Mouse (Mus musculus) intestine, embryonic 16.5 days (tissue): ENCODE measurements at regions not wholly inside any gene's neighbourhood (a gene's known extent, or its start where the extent isn't known, plus 50 kb on each side); places are given as distances from the start of the nearest gene placed in this dataset.

Source experiments
- ATAC-seq: fragments of 200-750 bp; cut with Nextera tagmentation; 2 replicates; pipeline ENCODE4 v1.8.0; 2017; ENCODE audit warnings: moderate TSS enrichment, moderate library complexity
- H3K27ac ChIP-seq: fragments of 300-500 bp; sonication (generic); 2 replicates; pipeline ENCODE4 v1.5.1; 2014; ENCODE audit warnings: mild to moderate bottlenecking, low read length
- H3K27me3 ChIP-seq: fragments of 300-500 bp; sonication (generic); replicated peaks from 2 replicates; pipeline ENCODE4 v1.6.1; 2014; ENCODE audit warnings: low read length, control low read depth, mixed read lengths; ENCODE audit not compliant: control insufficient read depth, insufficient read depth
- H3K36me3 ChIP-seq: fragments of 300-500 bp; sonication (generic); 2 replicates; pipeline ENCODE4 v1.6.1; 2014; ENCODE audit warnings: low read length, control low read depth; ENCODE audit not compliant: control insufficient read depth, insufficient read depth
- H3K4me1 ChIP-seq: fragments of 300-500 bp; sonication (generic); 2 replicates; pipeline ENCODE4 v1.6.1; 2014; ENCODE audit warnings: low read length, control low read depth, mixed read lengths; ENCODE audit not compliant: control insufficient read depth, insufficient read depth
- H3K4me2 ChIP-seq: fragments of 300-500 bp; sonication (generic); 2 replicates; pipeline ENCODE4 v1.6.1; 2014; ENCODE audit warnings: low read depth, low read length, control low read depth
- H3K4me3 ChIP-seq: fragments of 300-500 bp; sonication (generic); 2 replicates; pipeline ENCODE4 v1.5.1; 2014; ENCODE audit warnings: mild to moderate bottlenecking, low read length
- H3K9ac ChIP-seq: fragments of 300-500 bp; sonication (generic); 2 replicates; pipeline ENCODE4 v1.6.1; 2014; ENCODE audit warnings: low read depth, low read length
- H3K9me3 ChIP-seq: fragments of 300-500 bp; sonication (generic); 2 replicates; pipeline ENCODE4 v1.6.1; 2016; ENCODE audit warnings: low read length, control low read depth; ENCODE audit not compliant: control insufficient read depth
- WGBS: fragments of 180-500 bp; shearing (Covaris S2); extraction: QIAGEN DNeasy Blood & Tissue Kit; methylation state at CpG from one replicate; pipeline ENCODE4 v1.1.7; 2014; 5-methylcytosine and 5-hydroxymethylcytosine counted together

GRCm38 (mm10) chr12:27479601-27480001 is 137.2 kb upstream of the Sox11 start:
- ATAC-seq: no peak
- Histone ChIP-seq H3K9me3 (no peaks in the 10 kb centered on the region), H3K9ac (no peak overlapping the region), H3K27ac (no peak overlapping the region), H3K4me1 (0 out of 2 replicates have a peak, but pooled peaks cover 3% of the 10 kb centered on the region), H3K36me3 (no peaks in the 10 kb centered on the region), H3K27me3 (no peaks in the 10 kb centered on the region), H3K4me2 (no peak overlapping the region), H3K4me3 (no peak overlapping the region)
- 88% methylated on average over 7 of the region's 7 CpGs for WGBS

DNA sequence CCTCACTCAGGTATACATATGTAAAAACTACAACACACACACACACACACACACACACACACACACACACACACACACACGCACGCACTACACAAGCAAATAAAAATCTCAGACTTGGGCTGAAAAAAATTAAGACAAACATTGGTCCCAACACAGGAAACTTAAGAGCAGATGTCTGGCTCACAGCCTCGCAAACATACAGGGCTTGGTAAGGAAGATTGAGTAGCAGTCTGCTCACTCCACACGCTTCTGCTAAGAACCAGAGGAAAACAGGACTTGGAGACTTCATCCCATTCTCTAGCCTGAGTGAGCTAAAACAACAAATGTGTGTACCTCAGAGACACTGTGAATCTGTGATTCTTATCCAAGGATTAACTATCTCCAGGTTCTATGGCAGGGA is 132.3 kb upstream of the Sox11 start:
- Histone ChIP-seq H3K27me3 (no peaks in the 10 kb centered on the region), H3K9me3 (no peaks in the 10 kb centered on the region), H3K27ac (no peak overlapping the region), H3K36me3 (no peaks in the 10 kb centered on the region), H3K9ac (no peak overlapping the region), H3K4me2 (no peak overlapping the region), H3K4me1 (peaks cover 12% of the 10 kb centered on the region; the same call in 1 of the 2 replicates), H3K4me3 (no peak overlapping the region)
- 41% methylated on average over 4 of the region's 4 CpGs for WGBS
- no peak for ATAC-seq

DNA sequence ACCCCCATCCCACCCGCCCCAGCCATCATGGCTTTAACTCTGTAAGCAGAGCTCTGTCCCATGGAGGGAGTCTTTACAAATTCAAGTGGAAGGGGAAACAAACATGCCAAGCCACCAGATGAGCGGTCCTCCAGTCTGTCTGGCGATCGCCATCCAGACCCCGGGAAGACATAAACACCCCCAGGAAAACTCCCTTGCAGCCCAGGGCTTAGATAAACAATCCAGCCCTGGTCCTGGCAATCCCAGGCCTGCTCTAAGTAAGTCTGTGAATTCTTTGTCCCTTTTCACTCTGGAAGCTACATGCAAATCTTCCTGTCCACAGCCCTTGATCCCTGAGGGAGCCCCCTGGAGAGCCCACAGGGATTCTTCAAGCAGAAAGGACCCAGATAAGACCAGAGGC is 129.2 kb upstream of the Sox11 start:
- Histone ChIP-seq H3K4me3 (no peak overlapping the region), H3K4me2 (no peak overlapping the region), H3K4me1 (peaks cover 12% of the 10 kb centered on the region; the same call in 1 of the 2 replicates), H3K27ac (peak overlapping the region; percentile 59; the same call in 1 of the 2 replicates), H3K36me3 (no peaks in the 10 kb centered on the region), H3K27me3 (no peaks in the 10 kb centered on the region), H3K9me3 (no peaks in the 10 kb centered on the region), H3K9ac (no peak overlapping the region)
- 37% methylated on average over 5 of the region's 5 CpGs for WGBS
- ATAC-seq: no peak

DNA sequence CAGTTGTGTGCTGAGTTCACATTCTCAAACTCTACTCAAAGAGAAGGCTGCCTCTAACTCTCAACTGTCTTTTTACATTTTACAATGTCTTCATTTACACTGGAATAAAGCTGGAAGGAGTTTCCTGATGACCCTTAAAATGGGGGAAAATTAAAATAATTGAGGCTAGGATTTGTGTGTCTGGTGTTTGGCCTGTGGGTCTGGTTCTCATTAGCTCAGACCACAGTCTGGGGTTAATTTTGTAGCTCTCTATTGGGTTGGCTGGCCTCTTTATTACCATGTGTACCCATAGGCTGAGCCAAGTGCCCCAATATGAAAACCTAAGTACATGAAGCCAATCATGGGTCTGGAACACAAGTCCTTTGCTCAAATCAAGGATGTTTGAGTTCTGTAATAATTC is 128.0 kb upstream of the Sox11 start:
- no peaks in the 10 kb centered on the region for H3K9me3 ChIP-seq
- H3K4me1 ChIP-seq: peaks cover 14% of the 10 kb centered on the region; the same call in 1 of the 2 replicates
- no peak overlapping the region for H3K27ac ChIP-seq
- no peaks in the 10 kb centered on the region for H3K36me3 ChIP-seq
- H3K27me3 ChIP-seq: no peaks in the 10 kb centered on the region
- H3K9ac ChIP-seq: no peak overlapping the region
- no peak overlapping the region for H3K4me2 ChIP-seq
- H3K4me3 ChIP-seq: no peak overlapping the region
- ATAC-seq: no peak

GRCm38 (mm10) chr12:27468782-27469181 is 126.4 kb upstream of the Sox11 start:
- ATAC-seq: no peak
- Histone ChIP-seq H3K36me3 (no peaks in the 10 kb centered on the region), H3K27ac (no peak overlapping the region), H3K9ac (no peak overlapping the region), H3K4me1 (peaks cover 7% of the 10 kb centered on the region; the same call in 1 of the 2 replicates), H3K27me3 (no peaks in the 10 kb centered on the region), H3K9me3 (no peaks in the 10 kb centered on the region), H3K4me2 (no peak overlapping the region), H3K4me3 (no peak overlapping the region)
- 71% methylated on average over 1 of the region's 1 CpGs for WGBS

DNA sequence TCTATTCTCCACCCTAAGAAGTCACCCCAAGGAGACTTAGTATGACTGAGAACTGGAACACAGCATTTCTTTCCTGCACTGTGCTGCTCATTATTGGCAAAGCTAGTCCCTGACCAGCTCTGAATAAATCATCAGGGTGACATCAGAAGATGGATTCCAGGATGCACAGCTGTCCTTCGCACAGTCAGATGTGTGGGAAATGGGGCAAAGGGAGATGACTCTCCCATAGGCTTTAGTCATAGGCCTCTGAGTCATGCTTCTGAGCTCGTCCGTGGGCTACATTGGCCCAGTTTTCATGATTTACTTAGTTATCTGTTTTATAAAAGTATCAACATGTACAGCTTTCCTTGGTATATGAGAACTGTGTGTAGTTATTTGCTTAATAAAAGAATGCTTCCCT is 125.8 kb upstream of the Sox11 start:
- Histone ChIP-seq H3K4me3 (no peak overlapping the region), H3K27ac (no peak overlapping the region), H3K36me3 (no peaks in the 10 kb centered on the region), H3K4me1 (peaks cover 6% of the 10 kb centered on the region; the same call in 1 of the 2 replicates), H3K9ac (no peak overlapping the region), H3K9me3 (no peaks in the 10 kb centered on the region), H3K27me3 (no peaks in the 10 kb centered on the region), H3K4me2 (no peak overlapping the region)
- ATAC-seq: no peak
- 70% methylated on average over 3 of the region's 3 CpGs for WGBS

DNA sequence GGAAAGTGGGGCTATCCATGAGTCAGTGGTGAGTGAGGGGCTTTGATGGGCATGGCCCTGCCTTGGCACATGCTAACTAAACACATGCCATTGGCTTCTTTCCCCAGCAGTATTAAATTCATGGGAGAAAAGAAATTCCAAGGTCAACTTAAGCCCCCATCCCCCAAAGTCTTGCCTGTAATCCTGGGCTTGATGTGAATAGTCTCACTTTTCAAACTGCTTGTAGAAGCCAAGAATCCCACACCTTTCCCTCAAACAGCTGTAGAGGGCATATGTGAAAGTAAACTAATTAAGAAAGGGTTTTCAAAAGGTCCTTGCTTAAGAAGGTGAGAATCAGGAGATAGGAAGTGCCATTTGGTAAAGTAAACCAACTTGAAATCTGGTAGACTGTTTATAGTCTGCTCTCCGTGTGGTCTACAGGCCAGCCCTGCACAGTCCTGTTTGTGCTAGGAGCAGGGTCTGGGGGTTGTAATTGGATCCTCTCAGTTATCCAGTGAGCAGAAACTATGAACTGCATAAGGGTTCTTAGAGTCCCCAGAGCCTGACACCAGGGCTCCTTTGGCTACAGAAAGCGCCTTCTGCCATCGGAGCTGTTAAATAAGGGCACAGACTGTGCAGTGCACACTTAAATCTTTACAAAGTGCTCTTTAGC is 123.3 kb upstream of the Sox11 start:
- H3K9ac ChIP-seq: no peak overlapping the region
- no peaks in the 10 kb centered on the region for H3K9me3 ChIP-seq
- H3K27me3 ChIP-seq: no peaks in the 10 kb centered on the region
- 0 out of 2 replicates have a peak, but pooled peaks cover 2% of the 10 kb centered on the region for H3K4me1 ChIP-seq
- H3K36me3 ChIP-seq: no peaks in the 10 kb centered on the region
- no peak overlapping the region for H3K27ac ChIP-seq
- 38% methylated on average over 3 of the region's 3 CpGs for WGBS
- no peak overlapping the region for H3K4me3 ChIP-seq
- H3K4me2 ChIP-seq: no peak overlapping the region
- no peak for ATAC-seq

DNA sequence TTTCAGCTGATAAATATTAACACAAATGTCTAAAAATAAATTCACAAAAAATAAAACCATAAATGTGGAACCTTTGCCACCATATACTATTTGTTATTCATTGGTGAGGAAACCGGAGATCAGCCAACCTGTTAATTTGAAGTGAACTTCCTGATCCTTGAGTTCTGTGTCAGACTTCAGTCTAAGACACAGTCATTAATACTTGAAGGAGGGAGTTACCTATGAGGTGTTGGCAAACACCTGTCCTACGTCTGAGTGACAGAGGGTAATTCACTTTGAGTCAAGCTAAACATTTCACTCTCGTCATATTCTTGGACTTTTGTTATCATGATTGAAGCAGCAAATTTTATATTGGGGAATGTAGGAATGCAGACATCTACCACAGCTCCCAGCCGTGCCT is 116.3 kb upstream of the Sox11 start:
- ATAC-seq: peak; percentile 75
- no peaks in the 10 kb centered on the region for H3K9me3 ChIP-seq
- H3K4me2 ChIP-seq: no peak overlapping the region
- no peaks in the 10 kb centered on the region for H3K36me3 ChIP-seq
- no peak overlapping the region for H3K9ac ChIP-seq
- WGBS: 50% methylated on average over 4 of the region's 4 CpGs
- H3K4me1 ChIP-seq: peaks cover 4% of the 10 kb centered on the region; the same call in 1 of the 2 replicates
- no peaks in the 10 kb centered on the region for H3K27me3 ChIP-seq
- H3K4me3 ChIP-seq: no peak overlapping the region
- no peak overlapping the region for H3K27ac ChIP-seq

DNA sequence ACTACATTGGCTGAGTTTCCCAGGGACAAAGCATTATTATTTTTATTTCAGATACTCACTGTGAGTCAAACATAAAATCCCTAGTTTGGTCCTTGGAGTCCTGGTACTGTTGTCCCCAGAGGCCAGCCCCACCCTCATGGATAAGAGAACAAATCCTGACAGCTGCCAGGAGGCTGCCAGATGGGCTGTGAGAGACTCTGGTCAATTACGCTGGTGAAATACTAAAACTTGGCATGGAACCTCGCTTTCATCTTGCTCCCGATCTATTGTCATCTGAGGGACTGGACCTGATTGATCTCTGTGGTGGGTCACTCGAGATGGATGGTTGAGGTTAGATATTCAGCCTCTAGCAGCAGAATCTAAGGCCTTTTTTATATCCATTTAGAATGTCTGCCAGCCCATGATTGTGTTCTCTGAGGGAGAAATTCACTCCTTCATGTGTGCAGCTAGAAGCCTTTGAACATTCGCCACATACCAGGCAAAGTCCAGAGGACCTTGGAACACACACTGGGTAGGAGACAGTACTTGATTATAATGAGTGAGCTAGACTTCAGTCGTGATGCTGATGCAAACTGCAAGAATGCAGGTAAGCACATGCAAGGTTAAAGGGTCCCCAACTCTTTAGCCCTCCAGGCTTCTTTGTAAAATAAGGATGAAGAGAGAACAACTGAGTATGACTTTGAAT is 95.4 kb upstream of the Sox11 start:
- no peaks in the 10 kb centered on the region for H3K36me3 ChIP-seq
- no peak overlapping the region for H3K27ac ChIP-seq
- H3K9me3 ChIP-seq: no peaks in the 10 kb centered on the region
- H3K9ac ChIP-seq: no peak overlapping the region
- H3K4me1 ChIP-seq: no peaks in the 10 kb centered on the region
- H3K27me3 ChIP-seq: no peaks in the 10 kb centered on the region
- H3K4me2 ChIP-seq: no peak overlapping the region
- no peak for ATAC-seq
- 58% methylated on average over 6 of the region's 6 CpGs for WGBS
- no peak overlapping the region for H3K4me3 ChIP-seq
